Mouse (Mus musculus): ENCODE results near the gene Ptchd3.

The Ptchd3 gene

GRCm38 (mm10) chr11:121829947-121830346 is at the start of gene Ptchd3:
Gene Ptchd3, plus strand, starts transcription at chr11:121830247.
- no peak for DNase-seq

- no peak for DNase-seq
Measured at GRCm38 (mm10) chr11:121781831-121782230, 48.2 kb upstream of the Ptchd3 start.

GRCm38 (mm10) chr11:121787456-121787855 is 42.6 kb upstream of the Ptchd3 start:
- no peak for DNase-seq

- no peak for DNase-seq
Measured at GRCm38 (mm10) chr11:121789566-121789965, 40.5 kb upstream of the Ptchd3 start.

GRCm38 (mm10) chr11:121790671-121791094 is 39.4 kb upstream of the Ptchd3 start:
- DNase-seq = no peak

- DNase-seq = no peak
Measured at GRCm38 (mm10) chr11:121791446-121791845, 38.6 kb upstream of the Ptchd3 start.

GRCm38 (mm10) chr11:121791991-121792390 is 38.1 kb upstream of the Ptchd3 start:
- no peak for DNase-seq

- DNase-seq = no peak
Measured at GRCm38 (mm10) chr11:121793530-121793929, 36.5 kb upstream of the Ptchd3 start.

GRCm38 (mm10) chr11:121794186-121794585 is 35.9 kb upstream of the Ptchd3 start:
- DNase-seq = no peak

GRCm38 (mm10) chr11:121794591-121795199 is 35.4 kb upstream of the Ptchd3 start:
- no peak for DNase-seq

- DNase-seq = no peak
Measured at GRCm38 (mm10) chr11:121795978-121796377, 34.1 kb upstream of the Ptchd3 start.

GRCm38 (mm10) chr11:121798591-121798990 is 31.5 kb upstream of the Ptchd3 start:
- DNase-seq = no peak

- DNase-seq = no peak
Measured at GRCm38 (mm10) chr11:121799746-121800299, 30.2 kb upstream of the Ptchd3 start.

- DNase-seq = no peak
Measured at GRCm38 (mm10) chr11:121802743-121803142, 27.3 kb upstream of the Ptchd3 start.

GRCm38 (mm10) chr11:121804258-121805027 is 25.6 kb upstream of the Ptchd3 start:
- no peak for DNase-seq

- peak; percentile 80 for DNase-seq
Measured at GRCm38 (mm10) chr11:121808204-121808852, 21.7 kb upstream of the Ptchd3 start.

- DNase-seq = peak; percentile 50
Measured at GRCm38 (mm10) chr11:121808866-121809265, 21.2 kb upstream of the Ptchd3 start.

GRCm38 (mm10) chr11:121845923-121846322 is 15.9 kb downstream of the Ptchd3 start:
- no peak for DNase-seq

GRCm38 (mm10) chr11:121847790-121848299 is 17.8 kb downstream of the Ptchd3 start:
- peak; percentile 51 for DNase-seq

Data from cerebellum, adult 9-10 months (tissue).